Comparison of ENCODE assay signal across 13 mouse cellular contexts in the genomic region with DNA sequence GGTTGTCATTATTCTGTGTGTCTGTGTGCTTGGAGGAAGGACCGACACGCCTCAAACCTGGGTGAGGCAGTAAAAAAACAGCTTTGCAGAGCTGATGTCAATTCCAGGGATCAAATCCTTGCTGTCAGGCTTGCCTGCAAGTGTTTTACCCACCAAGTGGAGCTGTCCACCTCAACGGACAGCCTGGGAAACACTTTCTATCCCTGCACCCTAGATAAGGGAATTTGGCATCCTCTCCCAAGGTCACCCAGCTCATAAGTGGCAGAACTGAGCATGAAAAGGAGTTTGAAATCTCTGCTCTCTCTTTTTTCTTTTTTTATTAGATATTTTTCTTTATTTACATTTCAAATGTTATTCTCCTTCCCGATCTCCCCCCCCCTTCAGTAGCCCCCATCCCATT.
"Had no signal": no experiment of that assay in that cellular context is flagged by ENCODE, and none has a peak within 500 bp of the region (broad histone marks: within the 10 kb centered on the region; RNA-seq: fewer than 3 reads in every experiment).

No protein-coding gene starts in this region.

- H3K4me1 ChIP-seq: liver, embryonic 15.5 days; neural tube, embryonic 15.5 days had no signal

- H3K4me3 ChIP-seq: left cerebral cortex, adult 2 months; limb, embryonic 10.5 days; liver, embryonic 15.5 days; midbrain, embryonic 13.5 days; myocyte; neural tube, embryonic 15.5 days had no signal

- H3K27me3 ChIP-seq: liver, embryonic 15.5 days had no signal

- DNase-seq: kidney, postnatal 25 days; lung, adult 2 months; lung, postnatal 36 days; retina, postnatal 1 day; right cerebral cortex, postnatal 4 days; spleen, adult 18-20 months; thymus, postnatal 36 days had no signal

- H3K27ac ChIP-seq: left cerebral cortex, adult 2 months; limb, embryonic 10.5 days; liver, embryonic 15.5 days; midbrain, embryonic 13.5 days; neural tube, embryonic 15.5 days had no signal

- H3K36me3 ChIP-seq: limb, embryonic 10.5 days; liver, embryonic 15.5 days; midbrain, embryonic 13.5 days; neural tube, embryonic 15.5 days had no signal

- H3K9me3 ChIP-seq: limb, embryonic 10.5 days; liver, embryonic 15.5 days; midbrain, embryonic 13.5 days; neural tube, embryonic 15.5 days had no signal
